Mouse (Mus musculus): ENCODE measurements around the gene Slc2a10. TPM values are rescaled to one million over a fixed set of nuclear protein-coding genes. Genes with fewer than 3 reads are reported as not detected.
A peak's percentile ranks its signal among the peaks of the same experiment; 100 is the strongest.

Gene Slc2a10
- polyA plus RNA-seq (2012; rRNA removed): 3.9 and 6.1 TPM in 2 replicates

DNA sequence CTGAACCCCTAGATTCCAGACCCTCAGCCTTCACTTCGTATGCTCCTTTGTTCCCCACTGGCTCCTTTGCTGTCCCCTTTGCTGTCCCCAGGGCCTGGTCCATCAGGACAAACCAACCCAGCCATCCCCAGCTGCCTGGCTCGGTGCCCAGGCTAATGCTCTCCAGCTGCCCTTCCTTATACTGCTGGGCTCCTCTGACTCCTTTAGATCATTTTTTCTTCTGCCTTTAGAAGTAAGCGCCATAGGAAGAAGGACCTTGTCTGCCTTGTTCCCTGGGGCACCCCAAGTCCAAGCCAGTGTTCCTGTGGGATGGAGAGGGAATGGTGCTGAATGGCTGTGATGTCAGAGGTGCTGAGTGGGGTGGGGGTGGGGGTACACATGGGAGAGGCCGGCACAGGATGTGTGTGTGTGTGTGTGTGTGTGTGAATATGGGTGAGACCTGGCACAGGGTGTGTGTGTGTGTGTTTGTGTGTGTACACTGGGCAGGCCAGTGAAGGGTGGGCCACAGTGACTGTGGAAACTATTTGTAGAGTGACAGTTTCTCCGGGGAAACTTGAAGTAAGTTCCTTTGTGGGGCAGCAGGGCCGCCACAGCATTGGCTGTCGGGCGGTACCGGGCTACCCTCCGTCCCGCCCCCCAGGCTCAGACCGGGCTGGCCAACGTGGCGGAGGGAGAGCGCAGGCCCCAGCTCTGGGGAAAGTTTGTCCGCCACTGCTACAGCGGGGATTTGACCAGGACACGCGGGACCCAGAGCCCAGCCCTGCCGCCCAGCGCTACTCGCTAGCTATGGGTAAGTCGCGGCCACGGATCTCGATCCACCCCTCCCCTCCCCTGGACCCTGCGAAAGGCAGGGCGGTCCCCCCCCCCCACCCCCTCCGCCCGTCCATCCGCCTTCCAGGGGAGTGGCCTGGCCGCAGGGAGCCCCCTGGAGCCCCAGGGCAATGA is at the start of gene Slc2a10:
Gene Slc2a10 (plus strand): TSS at position 529 of the 945 bp plus-strand sequence.
- H3K27ac ChIP-seq (ENCODE audit: insufficient read depth, low read depth, low read length): peak within 1 kb of the TSS; percentile 0; the same call in 1 of the 2 replicates
- TF ChIP-seq POLR2A (IDR thresholded peaks at IDR 0.05; ENCODE audit: low read depth, low read length) (no peak), CTCF (IDR thresholded peaks at IDR 0.05; ENCODE audit: extremely low read depth, insufficient read length, insufficient replicate concordance, low read depth, low read length) (no peak)
- WGBS: 2% methylated on average over 27 of the region's 32 CpGs

DNA sequence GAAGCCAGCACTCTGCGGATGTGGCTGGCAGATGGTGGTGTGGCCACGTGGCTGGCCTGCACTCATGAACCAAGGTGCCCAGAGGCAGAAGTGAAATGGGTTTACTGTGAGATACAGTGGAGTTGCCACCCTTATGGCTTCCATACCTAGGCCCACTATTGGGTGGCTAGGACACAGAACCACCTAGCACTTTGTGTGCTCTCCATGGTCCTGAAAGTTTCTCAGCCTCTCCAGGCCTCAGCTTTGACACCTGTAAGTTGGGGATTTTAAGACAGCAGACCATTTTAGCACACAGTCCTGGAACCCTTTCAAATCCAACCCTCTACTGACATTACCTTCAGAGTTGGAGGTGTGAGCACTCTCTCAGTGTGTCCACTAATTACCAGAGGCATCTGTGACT is 46.9 kb upstream of the Slc2a10 start:
- H3K27ac ChIP-seq (ENCODE audit: insufficient read depth, low read depth, low read length): no peak overlapping the region
- 68% methylated on average over 2 of the region's 2 CpGs for WGBS
- H3K27me3 ChIP-seq (ENCODE audit: control insufficient read depth, insufficient read depth, low read length): no peaks in the 10 kb centered on the region
- TF ChIP-seq POLR2A (IDR thresholded peaks at IDR 0.05; ENCODE audit: low read depth, low read length): no peak
- no peak for TF ChIP-seq CTCF (IDR thresholded peaks at IDR 0.05; ENCODE audit: extremely low read depth, insufficient read length, insufficient replicate concordance, low read depth, low read length)
- H3K4me1 ChIP-seq (ENCODE audit: control insufficient read depth, insufficient read depth, insufficient read length, low read length): no peaks in the 10 kb centered on the region; the same call in 1 of the 2 replicates
- no peaks in the 10 kb centered on the region for H3K36me3 ChIP-seq (ENCODE audit: control insufficient read depth, insufficient read depth, low read length)
- H3K4me3 ChIP-seq (ENCODE audit: low read depth, low read length): no peak overlapping the region

More for the DNA sequence above, at the start of gene Slc2a10:
- H3K36me3 ChIP-seq (ENCODE audit: control insufficient read depth, insufficient read depth, low read length): no peaks in the 10 kb centered on the region
- H3K27me3 ChIP-seq (ENCODE audit: control insufficient read depth, insufficient read depth, low read length): no peaks in the 10 kb centered on the region
- H3K4me3 ChIP-seq (ENCODE audit: low read depth, low read length): peak within 1 kb of the TSS; percentile 66
- H3K4me1 ChIP-seq (ENCODE audit: control insufficient read depth, insufficient read depth, insufficient read length, low read length): peaks cover 8% of the 10 kb centered on the region

DNA sequence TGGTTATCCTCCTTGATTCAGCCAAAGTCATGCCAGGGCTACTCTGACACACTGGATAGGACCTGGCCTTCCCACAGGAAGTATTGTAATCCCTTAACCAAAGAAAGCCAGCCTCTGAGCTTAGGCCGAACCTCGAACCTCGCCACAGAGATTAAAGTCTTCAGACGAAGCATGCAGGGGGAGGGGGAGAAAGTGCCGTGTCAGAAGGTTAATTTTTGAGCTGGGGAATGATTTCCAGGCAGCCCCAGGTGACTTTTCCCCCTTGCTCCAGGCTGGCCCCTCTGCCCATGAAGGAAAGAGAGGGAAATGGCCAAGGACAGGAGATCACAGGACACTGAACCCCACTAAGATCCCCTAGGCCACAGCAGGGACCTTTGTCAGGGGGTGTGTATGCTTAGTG is 45.4 kb upstream of the Slc2a10 start:
- H3K36me3 ChIP-seq (ENCODE audit: control insufficient read depth, insufficient read depth, low read length): no peaks in the 10 kb centered on the region
- H3K4me1 ChIP-seq (ENCODE audit: control insufficient read depth, insufficient read depth, insufficient read length, low read length): no peaks in the 10 kb centered on the region
- no peaks in the 10 kb centered on the region for H3K27me3 ChIP-seq (ENCODE audit: control insufficient read depth, insufficient read depth, low read length)
- no peak overlapping the region for H3K27ac ChIP-seq (ENCODE audit: insufficient read depth, low read depth, low read length)
- H3K4me3 ChIP-seq (ENCODE audit: low read depth, low read length): no peak overlapping the region
- 45% methylated on average over 5 of the region's 5 CpGs for WGBS
- TF ChIP-seq POLR2A (IDR thresholded peaks at IDR 0.05; ENCODE audit: low read depth, low read length): no peak
- TF ChIP-seq CTCF (IDR thresholded peaks at IDR 0.05; ENCODE audit: extremely low read depth, insufficient read length, insufficient replicate concordance, low read depth, low read length): no peak

DNA sequence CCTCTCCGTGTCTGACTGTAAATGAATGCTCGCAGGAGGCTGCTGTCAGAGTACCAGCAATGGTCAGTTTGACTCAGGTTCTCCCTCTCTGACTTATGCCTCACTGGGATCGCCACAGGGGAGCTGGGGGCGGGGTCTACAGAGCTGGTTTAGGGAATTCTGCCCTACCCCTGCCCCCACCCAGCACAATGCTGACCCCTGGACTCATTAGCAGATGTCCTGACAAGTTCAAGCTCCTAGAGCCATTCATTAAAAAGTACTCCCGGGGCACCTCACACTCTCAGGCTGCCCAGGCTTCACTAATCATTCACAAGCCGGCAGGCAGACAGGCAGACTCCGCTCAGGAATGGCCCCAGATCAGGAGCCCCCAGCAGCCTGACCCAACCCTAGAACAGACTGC is 43.9 kb upstream of the Slc2a10 start:
- Histone ChIP-seq H3K27ac (ENCODE audit: insufficient read depth, low read depth, low read length) (no peak overlapping the region), H3K4me1 (ENCODE audit: control insufficient read depth, insufficient read depth, insufficient read length, low read length) (no peaks in the 10 kb centered on the region), H3K27me3 (ENCODE audit: control insufficient read depth, insufficient read depth, low read length) (no peaks in the 10 kb centered on the region), H3K4me3 (ENCODE audit: low read depth, low read length) (no peak overlapping the region), H3K36me3 (ENCODE audit: control insufficient read depth, insufficient read depth, low read length) (no peaks in the 10 kb centered on the region)
- 21% methylated on average over 7 of the region's 7 CpGs for WGBS
- TF ChIP-seq POLR2A (IDR thresholded peaks at IDR 0.05; ENCODE audit: low read depth, low read length) (no peak), CTCF (IDR thresholded peaks at IDR 0.05; ENCODE audit: extremely low read depth, insufficient read length, insufficient replicate concordance, low read depth, low read length) (no peak)

DNA sequence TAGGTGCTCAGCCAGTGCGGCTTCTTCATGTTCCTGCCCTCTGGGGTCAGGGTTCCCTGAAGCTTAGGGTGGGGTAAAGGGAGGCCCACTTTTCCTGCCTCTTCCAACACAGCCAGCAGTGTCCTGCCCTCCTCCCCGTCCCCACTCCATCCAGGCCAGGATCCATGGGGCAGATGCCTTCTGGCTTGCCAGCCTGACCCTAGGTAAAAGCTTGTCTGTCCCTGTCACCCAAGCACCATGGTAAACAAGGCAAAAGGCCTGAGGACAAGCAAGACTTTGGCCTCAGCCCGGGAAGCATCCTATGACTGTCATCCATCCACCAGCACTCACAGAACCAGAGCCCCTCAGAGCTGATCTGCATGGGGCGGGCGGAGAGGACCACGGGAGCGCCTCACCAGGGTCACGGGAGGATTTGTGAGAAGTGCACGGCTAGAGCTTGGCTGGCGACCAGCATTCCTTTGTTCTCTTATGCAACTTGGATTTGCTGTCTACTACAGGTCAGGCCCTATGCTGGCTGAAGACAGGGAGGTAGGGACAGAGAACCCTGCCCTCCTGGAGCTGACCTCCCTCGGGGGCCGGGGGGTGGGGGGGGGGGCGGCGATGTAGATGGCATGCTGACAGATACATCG is 35.6 kb upstream of the Slc2a10 start:
- Histone ChIP-seq H3K27ac (ENCODE audit: insufficient read depth, low read depth, low read length) (no peak overlapping the region), H3K27me3 (ENCODE audit: control insufficient read depth, insufficient read depth, low read length) (peaks cover 8% of the 10 kb centered on the region), H3K4me3 (ENCODE audit: low read depth, low read length) (no peak overlapping the region), H3K36me3 (ENCODE audit: control insufficient read depth, insufficient read depth, low read length) (no peaks in the 10 kb centered on the region), H3K4me1 (ENCODE audit: control insufficient read depth, insufficient read depth, insufficient read length, low read length) (no peaks in the 10 kb centered on the region)
- TF ChIP-seq POLR2A (IDR thresholded peaks at IDR 0.05; ENCODE audit: low read depth, low read length) (no peak), CTCF (IDR thresholded peaks at IDR 0.05; ENCODE audit: extremely low read depth, insufficient read length, insufficient replicate concordance, low read depth, low read length) (no peak)
- 49% methylated on average over 15 of the region's 15 CpGs for WGBS

DNA sequence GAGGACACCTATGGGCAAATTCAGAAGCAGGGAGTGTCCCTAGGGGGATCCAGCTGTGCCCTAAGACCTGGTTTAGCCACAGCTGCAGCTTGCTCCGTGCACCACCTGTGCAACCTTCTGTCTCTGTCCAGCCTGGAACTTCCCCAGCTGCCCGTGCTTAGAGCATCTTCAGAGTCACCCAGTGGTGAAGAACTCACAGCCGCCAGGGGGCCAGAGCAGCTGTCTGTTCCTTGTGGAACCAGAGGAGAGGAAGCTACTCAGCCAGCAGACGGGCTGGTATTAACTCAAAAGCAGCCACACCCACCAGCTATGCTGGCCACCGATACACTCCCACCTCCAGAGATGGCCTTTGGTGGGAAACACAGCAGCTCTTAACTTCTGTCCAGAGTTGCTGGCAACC is 33.4 kb upstream of the Slc2a10 start:
- TF ChIP-seq CTCF (IDR thresholded peaks at IDR 0.05; ENCODE audit: extremely low read depth, insufficient read length, insufficient replicate concordance, low read depth, low read length) (no peak), POLR2A (IDR thresholded peaks at IDR 0.05; ENCODE audit: low read depth, low read length) (no peak)
- Histone ChIP-seq H3K27me3 (ENCODE audit: control insufficient read depth, insufficient read depth, low read length) (peaks cover 12% of the 10 kb centered on the region), H3K4me3 (ENCODE audit: low read depth, low read length) (no peak overlapping the region), H3K36me3 (ENCODE audit: control insufficient read depth, insufficient read depth, low read length) (no peaks in the 10 kb centered on the region), H3K4me1 (ENCODE audit: control insufficient read depth, insufficient read depth, insufficient read length, low read length) (no peaks in the 10 kb centered on the region), H3K27ac (ENCODE audit: insufficient read depth, low read depth, low read length) (no peak overlapping the region)
- WGBS: 17% methylated on average over 5 of the region's 5 CpGs

DNA sequence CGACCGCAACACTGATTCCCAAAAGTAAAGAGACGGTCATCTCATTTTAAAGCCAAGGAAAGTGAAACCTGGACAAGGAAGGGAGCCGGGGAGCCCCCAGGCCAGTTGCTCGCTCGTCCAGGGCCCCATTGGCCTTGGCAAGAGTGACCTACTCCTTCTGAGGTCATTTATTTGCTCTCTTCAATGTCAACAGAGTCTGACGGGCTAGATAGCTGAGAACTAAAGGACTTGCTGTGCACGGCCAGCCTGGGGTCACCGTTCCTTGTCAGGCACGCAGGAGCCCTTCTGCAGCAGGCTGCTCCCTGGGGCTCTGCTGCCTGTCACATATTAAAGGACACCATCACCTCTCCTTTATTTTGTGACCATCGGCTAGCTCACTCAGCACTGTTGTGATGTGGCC is 31.6 kb upstream of the Slc2a10 start:
- no peak overlapping the region for H3K4me3 ChIP-seq (ENCODE audit: low read depth, low read length)
- no peak overlapping the region for H3K27ac ChIP-seq (ENCODE audit: insufficient read depth, low read depth, low read length)
- no peaks in the 10 kb centered on the region for H3K4me1 ChIP-seq (ENCODE audit: control insufficient read depth, insufficient read depth, insufficient read length, low read length)
- TF ChIP-seq CTCF (IDR thresholded peaks at IDR 0.05; ENCODE audit: extremely low read depth, insufficient read length, insufficient replicate concordance, low read depth, low read length): no peak
- TF ChIP-seq POLR2A (IDR thresholded peaks at IDR 0.05; ENCODE audit: low read depth, low read length): no peak
- WGBS: 62% methylated on average over 11 of the region's 11 CpGs
- no peaks in the 10 kb centered on the region for H3K36me3 ChIP-seq (ENCODE audit: control insufficient read depth, insufficient read depth, low read length)
- peaks cover 12% of the 10 kb centered on the region for H3K27me3 ChIP-seq (ENCODE audit: control insufficient read depth, insufficient read depth, low read length)
